Comparison of ENCODE assay signal across 14 mouse cellular contexts in the genomic region with DNA sequence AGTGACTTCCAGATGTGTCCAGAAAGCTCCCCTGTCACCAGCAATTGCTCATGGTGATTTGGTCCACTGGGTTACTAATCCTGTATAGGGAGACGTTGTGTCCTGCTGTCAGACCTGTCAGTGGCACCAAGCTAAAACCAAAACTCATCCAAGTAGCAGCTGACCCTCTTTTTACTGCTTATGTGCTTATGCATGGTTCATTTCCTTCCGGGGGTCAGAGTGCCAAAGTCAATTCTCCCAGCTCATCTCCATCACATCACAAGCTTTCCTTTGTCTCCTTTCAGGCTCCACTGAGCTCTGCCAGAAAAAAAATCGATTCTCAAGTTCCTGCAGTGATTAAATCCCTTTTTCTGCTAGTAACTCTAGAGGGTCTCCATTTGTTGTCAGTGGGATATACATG.
DNase-seq lines count a peak whose midpoint lies in the region; ATAC-seq and TF ChIP-seq lines count a peak whose summit lies in the region.
"Had no signal": no experiment of that assay in that cellular context is flagged by ENCODE, and none has a peak within 500 bp of the region (broad histone marks: within the 10 kb centered on the region; RNA-seq: fewer than 3 reads in every experiment).

No protein-coding gene starts in this region.

- no peak overlapping the region for H3K9ac ChIP-seq in kidney, postnatal 0 days (ENCODE audit: low read depth, low read length)
- H3K9ac ChIP-seq in embryonic facial prominence, embryonic 12.5 days, result no peak overlapping the region
- H3K9ac ChIP-seq in midbrain, embryonic 16.5 days (ENCODE audit: low read depth, low read length), result no peak overlapping the region
- H3K9ac ChIP-seq in intestine, embryonic 16.5 days (ENCODE audit: low read depth, low read length), result no peak overlapping the region
- H3K9ac ChIP-seq: forebrain, embryonic 15.5 days; limb, embryonic 15.5 days had no signal

- intact Hi-C loops in gastrocnemius, postnatal 36 days (cut with DNase I), result no loop called here

- H3K9me3 ChIP-seq in kidney, postnatal 0 days (replicated peaks; ENCODE audit: low read length), result no peaks in the 10 kb centered on the region
- H3K9me3 ChIP-seq in embryonic facial prominence, embryonic 12.5 days, result no peaks in the 10 kb centered on the region
- H3K9me3 ChIP-seq in midbrain, embryonic 16.5 days (replicated peaks; ENCODE audit: control insufficient read depth, low read length, poor library complexity, severe bottlenecking), result no peaks in the 10 kb centered on the region
- H3K9me3 ChIP-seq in intestine, embryonic 16.5 days (ENCODE audit: control insufficient read depth, low read length), result no peaks in the 10 kb centered on the region
- H3K9me3 ChIP-seq: forebrain, embryonic 15.5 days; limb, embryonic 15.5 days had no signal

- no peak overlapping the region for H3K27ac ChIP-seq in kidney, postnatal 0 days
- no peak overlapping the region for H3K27ac ChIP-seq in embryonic facial prominence, embryonic 12.5 days
- no peak overlapping the region for H3K27ac ChIP-seq in midbrain, embryonic 16.5 days (ENCODE audit: low read length)
- H3K27ac ChIP-seq in intestine, embryonic 16.5 days (ENCODE audit: low read length), result no peak overlapping the region
- H3K27ac ChIP-seq: forebrain, embryonic 15.5 days; gastrocnemius, adult 2 months; limb, embryonic 15.5 days had no signal

- no peaks in the 10 kb centered on the region for H3K4me1 ChIP-seq in kidney, postnatal 0 days (replicated peaks; ENCODE audit: insufficient read depth, low read length)
- H3K4me1 ChIP-seq in embryonic facial prominence, embryonic 12.5 days, result peaks cover 8% of the 10 kb centered on the region; the same call in 1 of the 2 replicates
- no peaks in the 10 kb centered on the region for H3K4me1 ChIP-seq in midbrain, embryonic 16.5 days (ENCODE audit: control insufficient read depth, insufficient read depth, low read length)
- no peaks in the 10 kb centered on the region for H3K4me1 ChIP-seq in intestine, embryonic 16.5 days (ENCODE audit: control insufficient read depth, insufficient read depth, low read length)
- H3K4me1 ChIP-seq: forebrain, embryonic 15.5 days; limb, embryonic 15.5 days had no signal

- H3K27me3 ChIP-seq in kidney, postnatal 0 days (ENCODE audit: insufficient read depth, low read length), result no peaks in the 10 kb centered on the region
- H3K27me3 ChIP-seq in embryonic facial prominence, embryonic 12.5 days, result no peaks in the 10 kb centered on the region
- no peaks in the 10 kb centered on the region for H3K27me3 ChIP-seq in midbrain, embryonic 16.5 days (ENCODE audit: control insufficient read depth, insufficient read depth, low read depth, low read length)
- H3K27me3 ChIP-seq in intestine, embryonic 16.5 days (replicated peaks; ENCODE audit: control insufficient read depth, insufficient read depth, low read length), result no peaks in the 10 kb centered on the region
- H3K27me3 ChIP-seq: forebrain, embryonic 15.5 days; limb, embryonic 15.5 days had no signal

- 13% methylated on average over 3 of the region's 3 CpGs for whole genome bisulfite sequencing in kidney, postnatal 0 days
- WGBS in embryonic facial prominence, embryonic 12.5 days, result 5% methylated on average over 3 of the region's 3 CpGs
- WGBS in midbrain, embryonic 16.5 days, result 2% methylated on average over 3 of the region's 3 CpGs
- 51% methylated on average over 3 of the region's 3 CpGs for WGBS in intestine, embryonic 16.5 days

- peak; percentile 76; the same call in 1 of the 2 replicates for ATAC-seq in kidney, postnatal 0 days (replicated peaks; ENCODE audit: low FRiP score, low read depth)
- ATAC-seq in embryonic facial prominence, embryonic 12.5 days (ENCODE audit: insufficient number of reproducible peaks, insufficient read depth, low FRiP score, low TSS enrichment), result peak; percentile 28; the same call in 1 of the 2 replicates
- 0 out of 2 replicates have a peak, but pooled peaks have one; percentile 28 for ATAC-seq in midbrain, embryonic 16.5 days
- no peak for ATAC-seq in intestine, embryonic 16.5 days
- ATAC-seq: forebrain, embryonic 15.5 days had no signal

- TF ChIP-seq CTCF in kidney, postnatal 0 days (IDR thresholded peaks at IDR 0.05; ENCODE audit: low read depth), result no peak

- no peak overlapping the region for H3K4me2 ChIP-seq in kidney, postnatal 0 days (ENCODE audit: low read length)
- no peak overlapping the region for H3K4me2 ChIP-seq in embryonic facial prominence, embryonic 12.5 days (replicated peaks)
- H3K4me2 ChIP-seq in midbrain, embryonic 16.5 days (ENCODE audit: low read length), result no peak overlapping the region
- no peak overlapping the region for H3K4me2 ChIP-seq in intestine, embryonic 16.5 days (ENCODE audit: low read depth, low read length)
- H3K4me2 ChIP-seq: forebrain, embryonic 15.5 days; limb, embryonic 15.5 days had no signal

- H3K4me3 ChIP-seq in kidney, postnatal 0 days (replicated peaks; ENCODE audit: low read depth, low read length), result no peak overlapping the region
- H3K4me3 ChIP-seq in embryonic facial prominence, embryonic 12.5 days, result no peak overlapping the region
- no peak overlapping the region for H3K4me3 ChIP-seq in midbrain, embryonic 16.5 days (ENCODE audit: low read depth, low read length)
- H3K4me3 ChIP-seq in intestine, embryonic 16.5 days (ENCODE audit: low read length), result no peak overlapping the region
- H3K4me3 ChIP-seq: forebrain, embryonic 15.5 days; gastrocnemius, adult 2 months; limb, embryonic 15.5 days had no signal

- no peaks in the 10 kb centered on the region for H3K36me3 ChIP-seq in kidney, postnatal 0 days (ENCODE audit: insufficient read depth, low read length)
- no peaks in the 10 kb centered on the region for H3K36me3 ChIP-seq in embryonic facial prominence, embryonic 12.5 days
- no peaks in the 10 kb centered on the region for H3K36me3 ChIP-seq in midbrain, embryonic 16.5 days (ENCODE audit: control insufficient read depth, insufficient read depth, low read length)
- H3K36me3 ChIP-seq in intestine, embryonic 16.5 days (ENCODE audit: control insufficient read depth, insufficient read depth, low read length), result no peaks in the 10 kb centered on the region
- H3K36me3 ChIP-seq: forebrain, embryonic 15.5 days; limb, embryonic 15.5 days had no signal

- peak; percentile 89 for DNase-seq in kidney, postnatal 0 days (ENCODE audit: low spot score)
- no peak for DNase-seq in kidney, postnatal 10 days
- DNase-seq in embryo, embryonic 10.5 days (ENCODE audit: low spot score), result peak; percentile 78
- DNase-seq in gastrocnemius, postnatal 36 days, result no peak
- DNase-seq: adrenal gland, postnatal 36 days; cerebellum, postnatal 14 days; gastrocnemius, adult 2 months; heart, postnatal 14 days; right cerebral cortex, postnatal 14 days had no signal

Comparison
In these comparisons a context has a peak if more than half of its experiments do, and no peak if none do; other contexts are left out.
1. DNase-seq: peak in kidney, postnatal 0 days (single experiment) and embryo, embryonic 10.5 days (single experiment); none in kidney, postnatal 10 days (single experiment) and gastrocnemius, postnatal 36 days (0 of 2).